Mouse (Mus musculus): ENCODE results near the gene Tbl3. TPM values are rescaled to one million over a fixed set of nuclear protein-coding genes. Genes with fewer than 3 reads are reported as not detected.

The Tbl3 gene
- polyA plus RNA-seq, 1 experiment from 2014 or later: 83.7 TPM

Other genes with a start within 250 kb of the Tbl3 start
- 17.5 and 19.9 TPM in 2 replicates for gene E4f1, start 237.3 kb downstream of the Tbl3 start, polyA plus RNA-seq (2014; fragmentation: Nextera tagmentation; extraction: Ambion mirVana)
- 60.1 and 64.6 TPM in 2 replicates for gene Pgp, start 237.3 kb downstream of the Tbl3 start, polyA plus RNA-seq (2014; fragmentation: Nextera tagmentation; extraction: Ambion mirVana)
- gene Bricd5, start 233.8 kb downstream of the Tbl3 start, polyA plus RNA-seq (2014; fragmentation: Nextera tagmentation; extraction: Ambion mirVana): 0.86 and 1.8 TPM in 2 replicates
- gene Mlst8, start 228.6 kb downstream of the Tbl3 start, polyA plus RNA-seq (2014; fragmentation: Nextera tagmentation; extraction: Ambion mirVana): 27.8 and 37.7 TPM in 2 replicates
- 6.4 and 9.2 TPM in 2 replicates for gene Caskin1, start 219.1 kb downstream of the Tbl3 start, polyA plus RNA-seq (2014; fragmentation: Nextera tagmentation; extraction: Ambion mirVana)
- gene Traf7, start 179.7 kb downstream of the Tbl3 start, polyA plus RNA-seq (2014; fragmentation: Nextera tagmentation; extraction: Ambion mirVana): 65.8 and 71.1 TPM in 2 replicates
- gene Rab26, start 173.4 kb downstream of the Tbl3 start, polyA plus RNA-seq (2014; fragmentation: Nextera tagmentation; extraction: Ambion mirVana): 1.8 and 2.8 TPM in 2 replicates
- 16.0 and 22.2 TPM in 2 replicates for gene Pkd1, start 157.8 kb downstream of the Tbl3 start, polyA plus RNA-seq (2014; fragmentation: Nextera tagmentation; extraction: Ambion mirVana)
- 46.5 and 53.6 TPM in 2 replicates for gene Tsc2, start 75.0 kb downstream of the Tbl3 start, polyA plus RNA-seq (2014; fragmentation: Nextera tagmentation; extraction: Ambion mirVana)
- 12.0 and 16.2 TPM in 2 replicates for gene Nthl1, start 75.0 kb downstream of the Tbl3 start, polyA plus RNA-seq (2014; fragmentation: Nextera tagmentation; extraction: Ambion mirVana)
- gene Slc9a3r2, start 57.3 kb downstream of the Tbl3 start, polyA plus RNA-seq (2014; fragmentation: Nextera tagmentation; extraction: Ambion mirVana): 36.0 and 36.3 TPM in 2 replicates
- gene Npw, start 49.2 kb downstream of the Tbl3 start, polyA plus RNA-seq (2014; fragmentation: Nextera tagmentation; extraction: Ambion mirVana): not detected in 2 replicates
- gene Zfp598, start 38.0 kb downstream of the Tbl3 start, polyA plus RNA-seq (2014; fragmentation: Nextera tagmentation; extraction: Ambion mirVana): 24.7 and 24.8 TPM in 2 replicates
- 11.9 and 12.1 TPM in 2 replicates for gene Syngr3, start 17.7 kb downstream of the Tbl3 start, polyA plus RNA-seq (2014; fragmentation: Nextera tagmentation; extraction: Ambion mirVana)
- gene Gfer, start 11.5 kb downstream of the Tbl3 start, polyA plus RNA-seq (2014; fragmentation: Nextera tagmentation; extraction: Ambion mirVana): 44.3 and 47.5 TPM in 2 replicates
- gene Noxo1, start 11.4 kb downstream of the Tbl3 start, polyA plus RNA-seq (2014; fragmentation: Nextera tagmentation; extraction: Ambion mirVana): 1.5 and 1.7 TPM in 2 replicates
- not detected in 2 replicates for gene Rnf151, start 10.4 kb upstream of the Tbl3 start, polyA plus RNA-seq (2014; fragmentation: Nextera tagmentation; extraction: Ambion mirVana)
- 1,264 and 1,299 TPM in 2 replicates for gene Rps2, start 10.5 kb upstream of the Tbl3 start, polyA plus RNA-seq (2014; fragmentation: Nextera tagmentation; extraction: Ambion mirVana)
- gene Ndufb10, start 16.8 kb upstream of the Tbl3 start, polyA plus RNA-seq (2014; fragmentation: Nextera tagmentation; extraction: Ambion mirVana): 198 and 223 TPM in 2 replicates
- gene Rpl3l, start 20.2 kb upstream of the Tbl3 start, polyA plus RNA-seq (2014; fragmentation: Nextera tagmentation; extraction: Ambion mirVana): 0.11 TPM in 1 of 2 replicates, not detected in the other
- gene Msrb1, start 29.0 kb upstream of the Tbl3 start, polyA plus RNA-seq (2014; fragmentation: Nextera tagmentation; extraction: Ambion mirVana): 21.1 and 22.8 TPM in 2 replicates
- gene Hs3st6, start 45.3 kb upstream of the Tbl3 start, polyA plus RNA-seq (2014; fragmentation: Nextera tagmentation; extraction: Ambion mirVana): 1.5 and 2.3 TPM in 2 replicates
- not detected in 2 replicates for gene Meiob, start 96.6 kb upstream of the Tbl3 start, polyA plus RNA-seq (2014; fragmentation: Nextera tagmentation; extraction: Ambion mirVana)
- 31.5 and 32.0 TPM in 2 replicates for gene Hagh, start 132.5 kb upstream of the Tbl3 start, polyA plus RNA-seq (2014; fragmentation: Nextera tagmentation; extraction: Ambion mirVana)
- gene Fahd1, start 142.7 kb upstream of the Tbl3 start, polyA plus RNA-seq (2014; fragmentation: Nextera tagmentation; extraction: Ambion mirVana): 18.4 and 23.5 TPM in 2 replicates
- gene Igfals, start 158.3 kb upstream of the Tbl3 start, polyA plus RNA-seq (2014; fragmentation: Nextera tagmentation; extraction: Ambion mirVana): 0.12 and 0.40 TPM in 2 replicates
- 77.6 and 84.2 TPM in 2 replicates for gene Nubp2, start 178.7 kb upstream of the Tbl3 start, polyA plus RNA-seq (2014; fragmentation: Nextera tagmentation; extraction: Ambion mirVana)
- 43.4 and 46.5 TPM in 2 replicates for gene Spsb3, start 179.0 kb upstream of the Tbl3 start, polyA plus RNA-seq (2014; fragmentation: Nextera tagmentation; extraction: Ambion mirVana)
- gene Eme2, start 187.4 kb upstream of the Tbl3 start, polyA plus RNA-seq (2014; fragmentation: Nextera tagmentation; extraction: Ambion mirVana): 22.7 and 24.2 TPM in 2 replicates
- 70.5 and 73.3 TPM in 2 replicates for gene Mrps34, start 187.5 kb upstream of the Tbl3 start, polyA plus RNA-seq (2014; fragmentation: Nextera tagmentation; extraction: Ambion mirVana)
- 45.9 and 49.7 TPM in 2 replicates for gene Nme3, start 188.8 kb upstream of the Tbl3 start, polyA plus RNA-seq (2014; fragmentation: Nextera tagmentation; extraction: Ambion mirVana)
- 39.1 and 50.9 TPM in 2 replicates for gene Mapk8ip3, start 229.3 kb upstream of the Tbl3 start, polyA plus RNA-seq (2014; fragmentation: Nextera tagmentation; extraction: Ambion mirVana)

All from hindbrain, embryonic 11.5 days (tissue).